Mouse (Mus musculus) CH12.LX (cell line): ENCODE measurements around the gene Zfand4.

ENCODE experiments used
- CTCF ChIP-seq, 2 experiments: IDR thresholded peaks in 1 of 2; conservative IDR thresholded peaks in 1 of 2; 2 replicates each; pipeline ENCODE4 v1.5.1; 2011 to 2012; ENCODE audit warnings: low read depth in 2 of 2, low read length in 2 of 2, improper control_type of control experiment in 1 of 2, inconsistent platforms in 1 of 2, mild to moderate bottlenecking in 1 of 2, moderate library complexity in 1 of 2
- EP300 ChIP-seq: IDR thresholded peaks from 2 replicates; pipeline ENCODE4 v1.6.1; 2011; ENCODE audit warnings: low read length, improper control_type of control experiment
- GABPA ChIP-seq: IDR thresholded peaks from 2 replicates; pipeline ENCODE4 v1.6.1; 2012; ENCODE audit warnings: low read depth, low read length, improper control_type of control experiment, inconsistent platforms; ENCODE audit not compliant: insufficient replicate concordance
- MAX ChIP-seq: IDR thresholded peaks from 2 replicates; pipeline ENCODE4 v1.6.1; 2011; ENCODE audit warnings: low read length, improper control_type of control experiment
- MYC ChIP-seq: IDR thresholded peaks from 2 replicates; pipeline ENCODE4 v1.6.1; 2011; ENCODE audit warnings: low read depth, mild to moderate bottlenecking, improper control_type of control experiment, low read length
- NRF1 ChIP-seq: IDR thresholded peaks from 2 replicates; pipeline ENCODE4 v1.6.1; 2014; ENCODE audit warnings: low read depth, mild to moderate bottlenecking, inconsistent platforms, low read length, improper control_type of control experiment, moderate library complexity
- POLR2A ChIP-seq: IDR thresholded peaks from 2 replicates; pipeline ENCODE4 v1.6.1; 2011; ENCODE audit warnings: low read depth, mild to moderate bottlenecking, improper control_type of control experiment, low read length
- RAD21 ChIP-seq: IDR thresholded peaks from 2 replicates; pipeline ENCODE4 v1.6.1; 2011; ENCODE audit warnings: low read depth, mild to moderate bottlenecking, low read length, improper control_type of control experiment, moderate library complexity
- SMC3 ChIP-seq: IDR thresholded peaks from 2 replicates; pipeline ENCODE4 v1.6.1; 2011; ENCODE audit warnings: low read depth, low read length, improper control_type of control experiment
- USF1 ChIP-seq: IDR thresholded peaks from 2 replicates; pipeline ENCODE4 v1.6.1; 2014; ENCODE audit warnings: low read depth, mild to moderate bottlenecking, inconsistent platforms, low read length, improper control_type of control experiment
- ZMIZ1 ChIP-seq: IDR thresholded peaks from 2 replicates; pipeline ENCODE4 v1.6.1; 2012; ENCODE audit warnings: low read depth, mild to moderate bottlenecking, inconsistent platforms, low read length, improper control_type of control experiment

DNA sequence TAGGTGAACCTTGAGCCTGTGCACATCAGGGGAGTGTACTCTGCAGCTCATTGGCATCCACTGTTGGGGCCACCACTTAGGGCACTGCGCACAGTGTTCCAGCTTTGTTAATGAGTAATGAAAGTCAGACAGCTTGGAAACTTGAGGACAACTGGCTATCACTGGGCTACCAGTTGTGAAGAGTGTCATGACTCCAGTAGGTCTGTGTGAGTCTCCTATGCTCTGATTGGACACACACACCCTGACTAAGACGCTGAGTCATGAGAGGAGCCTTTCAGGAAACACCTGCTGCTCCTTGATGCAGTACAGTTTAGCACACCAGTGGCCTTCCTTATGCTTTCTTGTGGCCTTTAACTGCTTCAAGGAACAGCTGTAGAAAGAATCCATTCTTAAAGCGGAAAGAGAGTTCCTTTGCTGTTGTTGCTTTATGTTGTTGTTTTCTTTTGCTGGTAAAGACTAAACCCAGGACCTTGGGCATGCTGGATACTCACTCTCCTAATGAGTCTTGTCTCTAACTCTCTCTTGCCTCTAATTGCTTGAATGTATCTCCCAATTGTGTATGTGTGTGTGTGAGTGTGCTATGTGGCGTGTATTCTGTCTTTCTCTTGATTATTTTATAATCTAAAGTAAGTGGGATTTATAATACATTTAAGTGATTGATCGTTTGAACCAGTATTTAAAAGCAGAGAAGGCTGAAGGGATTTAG is 23.0 kb downstream of the Zfand4 start:
- TF ChIP-seq ZMIZ1 (no peak), MAX (no peak), EP300 (peak; percentile 76), POLR2A (no peak), GABPA (no peak), CTCF (conservative IDR thresholded peaks at IDR 0.05 in 1 of 2, IDR thresholded peaks at IDR 0.05 in 1 of 2; ENCODE audit: low read depth in 2 of 2, low read length in 2 of 2) (no peak), MYC (peak; percentile 37; the same call in 1 of the 2 replicates), NRF1 (no peak), SMC3 (no peak), RAD21 (no peak; the same call in 1 of the 2 replicates), USF1 (no peak)
